Mouse (Mus musculus) heart, postnatal 0 days (tissue): ENCODE data around the gene Epn2. TPM values are rescaled to one million over a fixed set of nuclear protein-coding genes. Genes with fewer than 3 reads are reported as not detected.
A peak's percentile ranks its signal among the peaks of the same experiment; 100 is the strongest.

Experiments used
- ATAC-seq: fragments of 200-750 bp; cut with Nextera tagmentation; 2 replicates; pipeline ENCODE4 v1.8.0; 2017; ENCODE audit warnings: low read depth, moderate number of reproducible peaks, moderate library complexity; ENCODE audit not compliant: insufficient read depth
- DNase-seq: peaks from one replicate; pipeline ENCODE4 v3.0.0-alpha.2; 2016; ENCODE audit warnings: low spot score
- H3K27ac ChIP-seq: fragments of 300-500 bp; sonication (generic); 2 replicates; pipeline ENCODE4 v1.5.1; 2014; ENCODE audit warnings: low read depth, mild to moderate bottlenecking
- H3K27me3 ChIP-seq: fragments of 300-500 bp; sonication (generic); 2 replicates; pipeline ENCODE4 v1.6.1; 2014; ENCODE audit warnings: low read length, mixed read lengths; ENCODE audit not compliant: control insufficient read depth, insufficient read depth
- H3K36me3 ChIP-seq: fragments of 300-500 bp; sonication (generic); replicated peaks from 2 replicates; pipeline ENCODE4 v1.6.1; 2014; ENCODE audit warnings: low read length, mixed read lengths; ENCODE audit not compliant: control insufficient read depth, insufficient read depth
- H3K4me1 ChIP-seq: fragments of 300-500 bp; sonication (generic); 2 replicates; pipeline ENCODE4 v1.6.1; 2014; ENCODE audit warnings: antibody characterized with exemption; ENCODE audit not compliant: control insufficient read depth, insufficient read depth
- H3K4me2 ChIP-seq: fragments of 300-500 bp; sonication (generic); 2 replicates; pipeline ENCODE4 v1.6.1; 2014; ENCODE audit warnings: low read depth, mild to moderate bottlenecking, low read length, moderate library complexity
- H3K4me3 ChIP-seq: fragments of 300-500 bp; sonication (generic); 2 replicates; pipeline ENCODE4 v1.5.1; 2014; ENCODE audit warnings: low read depth, low read length
- H3K9ac ChIP-seq: fragments of 300-500 bp; sonication (generic); replicated peaks from 2 replicates; pipeline ENCODE4 v1.6.1; 2014; ENCODE audit warnings: low read depth, low read length, mixed read lengths
- H3K9me3 ChIP-seq: fragments of 300-500 bp; sonication (generic); replicated peaks from 2 replicates; pipeline ENCODE4 v1.6.1; 2016; ENCODE audit warnings: low read length; ENCODE audit not compliant: control insufficient read depth
- CTCF ChIP-seq: IDR thresholded peaks from 2 replicates; pipeline ENCODE4 v1.5.1; 2016; ENCODE audit warnings: antibody characterized with exemption, control low read depth, low read depth
- EP300 ChIP-seq: IDR thresholded peaks from 2 replicates; pipeline ENCODE4 v1.6.1; 2016; ENCODE audit warnings: antibody characterized with exemption, low read depth
- WGBS: fragments of 180-500 bp; shearing (Covaris S2); extraction: QIAGEN DNeasy Blood & Tissue Kit; methylation state at CpG from one replicate; pipeline ENCODE4 v1.1.7; 2014; 5-methylcytosine and 5-hydroxymethylcytosine counted together
- polyA plus RNA-seq: library from polyadenylated mRNA; unstranded; fragments of >200 nt; fragmentation: Nextera tagmentation; extraction: Ambion mirVana; gene quantifications from 2 replicates; pipeline ENCODE4 v1.2.1, GENCODE M21; 2015
- total RNA-seq: library from RNA; depleted of rRNA; stranded (reverse); fragments of >200 nt; gene quantifications from 2 replicates; pipeline ENCODE4 v1.2.3, GENCODE M21; 2014; ENCODE audit warnings: low replicate concordance

Gene Epn2
- total and polyA plus RNA-seq, 2 experiments from 2014 or later, result 19.3 to 21.3 TPM

- DNase-seq, result no peak
- Histone ChIP-seq H3K27ac (no peak overlapping the region), H3K4me2 (no peak overlapping the region), H3K4me3 (no peak overlapping the region), H3K27me3 (no peaks in the 10 kb centered on the region), H3K9ac (no peak overlapping the region), H3K9me3 (no peaks in the 10 kb centered on the region), H3K4me1 (peaks cover 16% of the 10 kb centered on the region; the same call in 1 of the 2 replicates), H3K36me3 (no peaks in the 10 kb centered on the region)
- TF ChIP-seq EP300, result no peak
- 46% methylated on average over 1 of the region's 1 CpGs for WGBS
- ATAC-seq, result no peak
These were observed 9.8 kb downstream of the Epn2 start for GRCm38 (mm10) chr11:61569671-61570070.

DNA sequence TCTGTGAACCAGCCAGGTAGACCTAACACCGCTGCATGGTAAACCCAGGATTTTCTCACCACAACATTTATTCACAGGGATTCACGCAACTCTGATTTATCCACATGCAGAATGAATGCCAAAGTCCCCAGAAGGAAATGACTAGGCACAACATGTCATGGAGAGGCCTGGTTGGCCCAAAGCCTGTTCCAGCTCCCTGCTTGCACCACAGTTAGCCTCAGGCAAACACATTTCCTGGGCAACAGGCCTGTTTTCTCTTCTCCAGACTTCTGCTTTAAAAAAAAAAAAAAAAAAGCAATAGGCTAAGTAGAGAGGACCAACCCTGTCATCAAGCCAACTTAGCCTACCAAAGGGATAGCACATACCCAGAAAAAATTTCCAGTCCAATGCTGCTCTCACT, 14.9 kb downstream of the Epn2 start:
- H3K9me3 ChIP-seq, result no peaks in the 10 kb centered on the region
- H3K4me1 ChIP-seq, result peaks cover 28% of the 10 kb centered on the region; the same call in 1 of the 2 replicates
- no peak for TF ChIP-seq EP300
- TF ChIP-seq CTCF, result no peak
- no peaks in the 10 kb centered on the region for H3K27me3 ChIP-seq
- ATAC-seq (no peak), DNase-seq (peak; percentile 19)
- 85% methylated on average over 2 of the region's 2 CpGs for WGBS
- no peak overlapping the region for H3K4me2 ChIP-seq
- H3K27ac ChIP-seq, result 0 out of 2 replicates have a peak overlapping the region, but pooled peaks have one; percentile 9
- H3K9ac ChIP-seq, result no peak overlapping the region
- H3K36me3 ChIP-seq, result no peaks in the 10 kb centered on the region
- no peak overlapping the region for H3K4me3 ChIP-seq

DNA sequence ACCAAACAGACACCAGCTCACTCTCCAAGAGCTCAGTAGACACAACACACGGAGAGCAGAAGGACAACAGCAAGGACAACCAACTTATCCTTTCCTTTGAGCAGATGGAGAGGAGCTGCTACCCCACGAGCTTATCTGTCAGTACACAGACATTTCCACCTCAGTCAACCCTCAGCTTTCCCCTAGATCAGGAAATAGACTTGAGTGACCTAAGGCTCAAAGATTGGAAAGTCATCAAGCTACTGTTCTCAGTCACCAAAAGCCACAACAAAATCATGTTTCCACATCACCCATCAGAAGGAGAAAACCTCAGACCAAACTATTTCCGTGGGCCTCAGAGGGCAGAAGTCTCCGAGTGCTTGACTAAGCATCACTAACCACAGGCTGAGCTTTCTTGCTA, 15.5 kb downstream of the Epn2 start:
- TF ChIP-seq CTCF, result no peak
- no peak for TF ChIP-seq EP300
- Histone ChIP-seq H3K4me1 (peaks cover 28% of the 10 kb centered on the region; the same call in 1 of the 2 replicates), H3K27me3 (no peaks in the 10 kb centered on the region), H3K36me3 (no peaks in the 10 kb centered on the region), H3K9ac (no peak overlapping the region), H3K27ac (peak overlapping the region; percentile 20; the same call in 1 of the 2 replicates), H3K4me2 (no peak overlapping the region), H3K9me3 (no peaks in the 10 kb centered on the region), H3K4me3 (no peak overlapping the region)
- WGBS, result 44% methylated on average over 4 of the region's 4 CpGs
- DNase-seq, result no peak
- no peak for ATAC-seq

DNA sequence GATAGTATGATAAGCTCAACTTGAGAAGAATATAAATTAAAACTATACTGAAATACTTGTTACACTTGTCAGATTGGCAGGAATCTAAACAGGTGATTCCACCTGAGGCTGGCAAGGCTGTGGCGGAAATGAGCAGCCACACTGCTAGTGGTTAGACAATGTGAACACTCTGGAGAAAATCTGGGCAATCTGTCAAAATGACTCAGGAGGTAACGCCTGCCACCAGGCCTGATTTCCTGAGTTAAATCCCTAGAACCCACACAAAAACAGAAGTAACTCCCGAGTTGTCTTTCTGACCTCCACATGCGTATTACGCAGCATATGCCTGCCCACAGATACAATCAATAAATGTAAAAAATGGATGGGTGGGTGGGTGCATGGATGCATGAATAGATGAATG, 17.1 kb downstream of the Epn2 start:
- WGBS, result 52% methylated on average over 5 of the region's 5 CpGs
- no peak overlapping the region for H3K9ac ChIP-seq

DNA sequence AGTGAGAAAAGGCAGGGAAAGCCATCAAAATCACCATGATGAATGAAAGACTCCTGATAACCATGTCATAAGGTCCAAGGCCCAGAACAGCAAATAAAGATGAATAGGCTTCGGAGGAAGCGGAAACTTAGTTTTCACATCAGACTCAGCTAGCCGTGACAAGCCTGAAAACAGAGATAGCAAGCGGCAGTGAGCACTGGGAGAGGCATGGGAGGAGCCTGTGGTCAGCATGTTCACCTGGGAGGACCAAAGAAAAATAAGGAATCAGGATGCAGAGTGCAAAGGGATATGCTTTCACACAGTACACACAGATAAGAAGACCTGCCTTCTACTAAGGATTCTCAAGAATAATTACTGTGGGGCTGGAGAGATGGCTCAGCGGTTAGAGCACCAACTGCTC, 19.9 kb downstream of the Epn2 start:
- Histone ChIP-seq H3K4me1 (peaks cover 14% of the 10 kb centered on the region; the same call in 1 of the 2 replicates), H3K36me3 (no peaks in the 10 kb centered on the region), H3K4me2 (no peak overlapping the region), H3K9ac (no peak overlapping the region), H3K9me3 (no peaks in the 10 kb centered on the region), H3K4me3 (no peak overlapping the region), H3K27me3 (no peaks in the 10 kb centered on the region), H3K27ac (no peak overlapping the region)
- ATAC-seq, result no peak
- no peak for DNase-seq
- TF ChIP-seq EP300 (no peak), CTCF (no peak)
- WGBS, result 69% methylated on average over 5 of the region's 5 CpGs

More for the DNA sequence above, 17.1 kb downstream of the Epn2 start:
- H3K9me3 ChIP-seq, result no peaks in the 10 kb centered on the region
- H3K36me3 ChIP-seq, result no peaks in the 10 kb centered on the region
- no peak overlapping the region for H3K27ac ChIP-seq
- H3K4me1 ChIP-seq, result peaks cover 28% of the 10 kb centered on the region; the same call in 1 of the 2 replicates
- ATAC-seq (no peak), DNase-seq (no peak)
- no peaks in the 10 kb centered on the region for H3K27me3 ChIP-seq
- TF ChIP-seq CTCF (no peak), EP300 (no peak)
- no peak overlapping the region for H3K4me3 ChIP-seq
- H3K4me2 ChIP-seq, result no peak overlapping the region
